Mouse (Mus musculus): ENCODE measurements around the gene Ak7. TPM values are rescaled to one million over a fixed set of nuclear protein-coding genes. Genes with fewer than 3 reads are reported as not detected.

Gene Ak7
- polyA plus RNA-seq, 1 experiment = 2.1 TPM

DNA sequence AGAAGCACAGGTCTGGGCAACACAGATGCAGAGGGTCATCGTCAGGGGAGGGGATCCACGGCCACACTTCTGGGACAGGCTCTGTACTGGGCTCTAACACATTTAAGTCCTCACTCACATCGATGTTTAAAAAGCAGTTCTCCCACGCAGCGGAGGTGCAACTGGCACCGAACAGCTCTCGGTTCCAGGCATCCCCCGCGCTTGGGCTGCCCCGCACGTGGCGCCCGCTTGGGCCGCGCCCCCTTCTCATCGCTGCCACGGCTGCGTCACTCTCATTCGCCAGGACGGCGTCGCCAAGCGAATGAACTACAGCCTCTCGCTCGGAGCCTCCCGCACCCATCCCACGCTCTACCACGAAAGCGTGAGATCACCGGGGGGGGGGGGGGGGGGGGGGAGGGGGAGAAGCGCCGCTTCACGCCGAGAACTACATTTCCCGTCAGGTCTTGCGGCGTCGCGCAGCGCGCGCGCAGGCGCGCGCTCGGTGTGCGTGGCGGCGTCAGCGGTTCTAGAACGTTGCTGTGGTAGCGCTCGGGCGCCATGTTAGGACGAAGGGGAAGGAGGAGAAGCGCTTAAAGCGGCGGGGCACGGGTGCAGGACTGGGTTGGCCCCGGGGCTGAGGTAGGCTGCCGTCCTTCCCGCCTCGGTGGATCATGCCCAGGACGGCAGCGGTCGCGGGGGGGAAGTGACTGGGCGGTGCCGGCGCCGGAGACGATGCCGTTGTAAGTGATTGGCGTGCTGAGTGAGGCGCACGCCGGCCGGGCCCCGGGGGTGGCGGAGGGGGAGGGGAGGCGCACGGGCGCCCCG lies 78.6 kb downstream of the Ak7 start, which contains the start of gene Papola:
Gene Papola, plus strand, starts transcription at position 499 of the 804 bp plus-strand sequence.
- Histone ChIP-seq H3K27ac (ENCODE audit: insufficient read depth, low read length) (peak within 1 kb of the TSS; percentile 95), H3K4me3 (ENCODE audit: insufficient read depth, low read length) (peak within 1 kb of the TSS; percentile 90), H3K4me1 (ENCODE audit: control insufficient read depth, insufficient read depth, low read length) (peaks cover 3% of the 10 kb centered on the region; the same call in 1 of the 2 replicates)
- TF ChIP-seq CTCF (IDR thresholded peaks at IDR 0.05; ENCODE audit: extremely low read depth, insufficient read depth, low read length) (no peak), POLR2A (IDR thresholded peaks at IDR 0.05; ENCODE audit: extremely low read depth, insufficient read depth, low read length) (peak; percentile 90)

DNA sequence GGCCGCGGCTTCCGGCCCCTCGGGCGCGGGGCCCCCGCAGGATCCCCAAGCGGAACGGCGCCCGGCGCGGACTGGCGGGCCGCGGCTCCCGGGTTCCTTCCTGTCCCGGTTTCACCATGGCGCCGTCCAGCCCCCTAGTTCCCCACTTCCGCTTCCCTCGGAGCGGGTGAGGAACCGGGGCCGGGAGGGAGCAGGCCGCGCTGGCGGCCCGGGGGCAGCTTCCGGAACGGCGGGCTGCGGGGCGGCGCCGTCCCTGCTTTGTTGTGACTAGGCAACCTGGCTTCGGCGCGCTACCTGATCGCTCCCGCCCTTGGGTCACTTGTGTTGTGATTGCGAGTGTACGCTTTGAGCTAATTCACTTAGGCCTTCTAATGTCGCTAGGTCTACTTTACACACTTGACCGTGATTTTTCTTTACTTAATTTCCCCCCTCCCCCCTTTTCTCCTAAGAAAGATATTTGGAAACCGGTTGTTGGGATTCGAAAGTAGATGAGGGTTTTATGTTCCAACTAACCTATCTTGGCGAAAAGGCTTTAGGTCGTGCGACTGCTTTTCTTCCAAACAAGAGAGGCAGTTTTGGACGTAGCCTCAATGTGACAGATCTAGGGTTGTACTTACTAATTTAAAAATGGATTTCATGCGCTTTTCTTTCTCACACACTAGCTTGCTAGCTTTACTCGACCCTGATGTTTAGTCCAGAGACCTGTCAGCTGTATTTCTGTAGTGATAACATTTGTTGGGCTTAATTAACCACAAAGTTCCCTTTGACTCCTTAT lies 79.4 kb downstream of the Ak7 start:
- Histone ChIP-seq H3K27ac (ENCODE audit: insufficient read depth, low read length) (peak overlapping the region; percentile 95), H3K4me3 (ENCODE audit: insufficient read depth, low read length) (peak overlapping the region; percentile 90), H3K4me1 (ENCODE audit: control insufficient read depth, insufficient read depth, low read length) (peaks cover 3% of the 10 kb centered on the region; the same call in 1 of the 2 replicates)
- TF ChIP-seq POLR2A (IDR thresholded peaks at IDR 0.05; ENCODE audit: extremely low read depth, insufficient read depth, low read length) (no peak), CTCF (IDR thresholded peaks at IDR 0.05; ENCODE audit: extremely low read depth, insufficient read depth, low read length) (no peak)

DNA sequence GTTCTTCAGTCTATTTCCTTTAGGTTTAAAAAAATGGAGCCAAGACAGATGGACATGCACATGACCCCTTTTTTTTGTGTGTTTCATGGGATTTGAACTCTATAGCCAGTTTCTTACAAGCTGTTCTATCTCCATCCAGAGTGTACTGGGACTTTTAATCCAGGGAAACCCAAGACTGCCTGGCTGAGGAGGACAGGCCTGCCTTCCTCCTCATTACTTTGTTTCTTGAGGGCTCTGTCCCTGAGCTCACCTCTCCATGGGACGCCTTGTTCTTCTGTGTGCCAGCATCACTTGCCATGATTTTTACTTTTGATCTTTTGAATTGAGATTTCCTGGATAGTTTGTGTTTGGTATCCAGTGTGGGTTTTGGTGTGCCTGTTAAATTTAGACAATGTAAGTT lies 80.3 kb downstream of the Ak7 start:
- Histone ChIP-seq H3K4me3 (ENCODE audit: insufficient read depth, low read length) (peak overlapping the region; percentile 90; the same call in 1 of the 2 replicates), H3K4me1 (ENCODE audit: control insufficient read depth, insufficient read depth, low read length) (peaks cover 3% of the 10 kb centered on the region; the same call in 1 of the 2 replicates), H3K27ac (ENCODE audit: insufficient read depth, low read length) (no peak overlapping the region)
- TF ChIP-seq POLR2A (IDR thresholded peaks at IDR 0.05; ENCODE audit: extremely low read depth, insufficient read depth, low read length) (no peak), CTCF (IDR thresholded peaks at IDR 0.05; ENCODE audit: extremely low read depth, insufficient read depth, low read length) (no peak)

DNA sequence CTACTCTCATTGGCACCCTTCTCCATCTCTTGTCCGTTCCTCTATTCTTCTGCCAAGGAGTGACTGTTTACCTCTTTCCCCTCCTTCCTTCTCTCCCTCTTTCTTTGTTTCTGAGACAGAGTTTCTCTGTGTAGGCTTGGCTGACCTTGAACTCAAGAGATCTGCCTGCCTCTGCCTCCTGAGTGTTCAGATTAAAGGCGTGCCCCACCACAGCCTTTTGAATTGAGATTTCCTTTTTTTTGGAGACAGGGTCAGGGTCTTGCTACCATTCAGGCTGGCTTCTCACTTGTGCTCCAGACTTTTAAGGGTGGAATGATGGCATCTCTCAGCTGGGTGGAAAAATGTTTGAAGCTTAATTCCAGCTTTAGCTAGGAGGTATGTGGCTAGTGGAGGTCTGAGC lies 81.8 kb downstream of the Ak7 start:
- H3K4me1 ChIP-seq (ENCODE audit: control insufficient read depth, insufficient read depth, low read length) = peaks cover 3% of the 10 kb centered on the region; the same call in 1 of the 2 replicates
- no peak overlapping the region for H3K4me3 ChIP-seq (ENCODE audit: insufficient read depth, low read length)
- TF ChIP-seq POLR2A (IDR thresholded peaks at IDR 0.05; ENCODE audit: extremely low read depth, insufficient read depth, low read length) (no peak), CTCF (IDR thresholded peaks at IDR 0.05; ENCODE audit: extremely low read depth, insufficient read depth, low read length) (no peak)
- H3K27ac ChIP-seq (ENCODE audit: insufficient read depth, low read length) = no peak overlapping the region

DNA sequence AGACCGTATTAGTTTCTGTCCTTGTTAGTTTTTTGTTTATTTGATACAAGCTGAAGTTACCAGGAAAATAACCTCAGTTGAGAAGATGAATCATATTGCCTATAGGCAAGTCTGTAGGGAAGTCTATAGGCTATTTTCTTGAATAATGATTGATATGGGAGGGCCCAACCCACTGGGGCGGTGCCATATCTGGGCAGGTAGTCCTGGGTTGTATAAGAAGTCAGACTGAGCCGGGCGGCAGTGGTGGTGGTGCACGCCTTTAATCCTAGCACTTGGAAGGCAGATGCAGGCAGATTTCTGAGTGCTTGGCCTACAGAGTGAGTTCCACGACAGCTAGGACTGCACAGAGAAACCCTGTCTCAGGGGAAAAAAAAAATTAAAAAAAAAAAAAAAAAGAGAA lies 84.1 kb downstream of the Ak7 start:
- peaks cover 2% of the 10 kb centered on the region; the same call in 1 of the 2 replicates for H3K4me1 ChIP-seq (ENCODE audit: control insufficient read depth, insufficient read depth, low read length)
- no peak overlapping the region for H3K27ac ChIP-seq (ENCODE audit: insufficient read depth, low read length)
- no peak overlapping the region for H3K4me3 ChIP-seq (ENCODE audit: insufficient read depth, low read length)
- no peak for TF ChIP-seq CTCF (IDR thresholded peaks at IDR 0.05; ENCODE audit: extremely low read depth, insufficient read depth, low read length)
- TF ChIP-seq POLR2A (IDR thresholded peaks at IDR 0.05; ENCODE audit: extremely low read depth, insufficient read depth, low read length) = no peak

DNA sequence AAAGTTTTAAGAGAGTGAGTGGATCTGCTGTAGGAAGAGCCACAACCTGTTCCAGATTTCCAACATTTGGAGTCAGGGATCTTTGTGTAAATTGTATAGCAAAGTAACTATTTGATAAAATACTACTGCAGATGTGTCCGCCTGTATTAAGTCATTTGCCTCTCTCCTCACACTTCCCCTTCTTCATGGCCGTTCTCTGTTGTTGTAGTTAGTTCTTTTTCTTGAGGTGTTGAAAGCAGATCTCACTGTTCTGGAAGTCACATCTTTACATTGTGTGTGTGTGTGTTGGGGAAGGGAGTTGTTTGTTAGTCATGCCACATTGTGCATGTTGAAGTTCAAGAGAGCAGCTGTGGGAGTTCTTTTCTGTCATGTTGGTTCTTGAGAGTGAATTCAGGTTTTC lies 89.1 kb downstream of the Ak7 start:
- TF ChIP-seq CTCF (IDR thresholded peaks at IDR 0.05; ENCODE audit: extremely low read depth, insufficient read depth, low read length) (no peak), POLR2A (IDR thresholded peaks at IDR 0.05; ENCODE audit: extremely low read depth, insufficient read depth, low read length) (no peak)
- H3K27ac ChIP-seq (ENCODE audit: insufficient read depth, low read length) = no peak overlapping the region
- peaks cover 4% of the 10 kb centered on the region; the same call in 1 of the 2 replicates for H3K4me1 ChIP-seq (ENCODE audit: control insufficient read depth, insufficient read depth, low read length)
- no peak overlapping the region for H3K4me3 ChIP-seq (ENCODE audit: insufficient read depth, low read length)

DNA sequence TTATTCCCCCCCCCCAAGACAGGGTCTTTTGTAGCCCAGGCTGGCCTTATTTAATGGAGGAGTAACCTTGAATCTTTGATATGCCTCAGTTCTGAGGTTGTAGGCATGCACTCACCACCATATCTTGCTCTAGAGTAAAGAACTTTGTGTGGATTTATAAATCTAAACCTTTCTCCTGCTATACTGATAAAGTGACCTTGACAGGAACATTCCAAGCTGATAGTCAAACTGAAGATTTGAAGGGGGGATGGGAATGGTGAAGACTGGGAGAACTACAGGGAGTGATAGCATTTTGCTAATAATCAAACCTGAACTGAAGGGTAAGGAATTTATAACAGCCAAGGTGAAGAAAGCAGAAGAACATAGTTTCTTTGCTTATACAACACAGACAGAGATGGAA lies 92.2 kb downstream of the Ak7 start:
- Histone ChIP-seq H3K4me1 (ENCODE audit: control insufficient read depth, insufficient read depth, low read length) (peaks cover 4% of the 10 kb centered on the region; the same call in 1 of the 2 replicates), H3K27ac (ENCODE audit: insufficient read depth, low read length) (no peak overlapping the region), H3K4me3 (ENCODE audit: insufficient read depth, low read length) (no peak overlapping the region)
- TF ChIP-seq POLR2A (IDR thresholded peaks at IDR 0.05; ENCODE audit: extremely low read depth, insufficient read depth, low read length) (no peak), CTCF (IDR thresholded peaks at IDR 0.05; ENCODE audit: extremely low read depth, insufficient read depth, low read length) (no peak)

DNA sequence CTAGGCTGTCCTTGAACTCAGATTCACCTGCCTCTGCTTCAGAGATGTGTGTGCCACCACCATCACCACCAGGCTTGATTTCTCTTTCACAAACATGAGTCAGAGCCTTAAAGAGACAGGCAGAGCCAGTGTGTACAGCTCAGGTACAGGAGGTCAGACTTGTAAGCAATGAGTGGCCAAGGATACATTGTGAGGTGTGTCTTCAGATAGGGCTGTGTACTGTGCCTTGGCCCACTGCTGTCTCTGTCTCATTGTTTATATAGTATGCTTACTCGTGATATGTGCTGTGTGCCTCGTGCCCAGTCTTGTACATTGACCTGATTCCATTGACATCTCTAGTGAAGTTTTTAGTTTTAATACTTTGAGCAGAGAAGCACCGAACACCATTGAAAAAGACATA lies 100.0 kb downstream of the Ak7 start:
- Histone ChIP-seq H3K27ac (ENCODE audit: insufficient read depth, low read length) (no peak overlapping the region), H3K4me1 (ENCODE audit: control insufficient read depth, insufficient read depth, low read length) (no peaks in the 10 kb centered on the region; the same call in 1 of the 2 replicates), H3K4me3 (ENCODE audit: insufficient read depth, low read length) (no peak overlapping the region)
- TF ChIP-seq CTCF (IDR thresholded peaks at IDR 0.05; ENCODE audit: extremely low read depth, insufficient read depth, low read length) (no peak), POLR2A (IDR thresholded peaks at IDR 0.05; ENCODE audit: extremely low read depth, insufficient read depth, low read length) (no peak)

DNA sequence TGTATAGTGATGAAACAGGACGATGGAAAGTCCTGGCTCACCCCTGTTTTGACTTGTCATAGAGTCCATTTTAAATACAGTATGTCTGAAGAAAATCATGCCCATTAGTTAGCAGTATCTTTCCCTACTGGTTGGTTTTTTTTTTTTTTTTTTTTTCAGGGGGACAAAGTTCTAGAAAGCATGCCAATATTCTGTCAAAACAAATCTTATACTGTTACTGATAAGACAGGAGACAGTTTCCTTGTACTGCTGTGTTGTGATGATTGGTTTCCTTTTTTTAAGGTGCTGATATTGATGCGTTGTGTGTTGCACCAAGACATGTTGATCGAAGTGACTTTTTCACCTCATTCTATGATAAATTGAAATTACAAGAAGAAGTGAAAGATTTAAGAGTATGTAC lies 100.4 kb downstream of the Ak7 start:
- H3K4me1 ChIP-seq (ENCODE audit: control insufficient read depth, insufficient read depth, low read length) = no peaks in the 10 kb centered on the region; the same call in 1 of the 2 replicates
- TF ChIP-seq CTCF (IDR thresholded peaks at IDR 0.05; ENCODE audit: extremely low read depth, insufficient read depth, low read length) (no peak), POLR2A (IDR thresholded peaks at IDR 0.05; ENCODE audit: extremely low read depth, insufficient read depth, low read length) (no peak)
- H3K4me3 ChIP-seq (ENCODE audit: insufficient read depth, low read length) = no peak overlapping the region
- no peak overlapping the region for H3K27ac ChIP-seq (ENCODE audit: insufficient read depth, low read length)
